Mouse (Mus musculus): ENCODE results near the gene Ndufs8.

GRCm38 (mm10) chr19:3914535-3914934 lies 2.0 kb upstream of the Ndufs8 start:
- TF ChIP-seq ZNF384 (IDR thresholded peaks at IDR 0.05; ENCODE audit: low read depth, low read length) = no peak
- TF ChIP-seq CTCF (conservative IDR thresholded peaks at IDR 0.05 in 1 of 2, IDR thresholded peaks at IDR 0.05 in 1 of 2; ENCODE audit: low read depth in 2 of 2, low read length in 2 of 2) = no peak
- TF ChIP-seq EP300 (IDR thresholded peaks at IDR 0.05; ENCODE audit: low read length) = no peak
- no peak for TF ChIP-seq POLR2AphosphoS2 (IDR thresholded peaks at IDR 0.05; ENCODE audit: low read depth, low read length)
- TF ChIP-seq TCF12 (IDR thresholded peaks at IDR 0.05; ENCODE audit: low read depth, low read length) = no peak
- TF ChIP-seq MAFK (IDR thresholded peaks at IDR 0.05; ENCODE audit: insufficient replicate concordance, low read length) = no peak
- TF ChIP-seq RCOR1 (conservative IDR thresholded peaks at IDR 0.05; ENCODE audit: low read depth, low read length) = no peak
- TF ChIP-seq POLR2A (IDR thresholded peaks at IDR 0.05; ENCODE audit: low read depth, low read length) = no peak
- no peak for TF ChIP-seq BHLHE40 (IDR thresholded peaks at IDR 0.05; ENCODE audit: low read depth, low read length)

Data from CH12.LX (cell line).